Mouse (Mus musculus) MEL (cell line): ENCODE data around the gene Cdk5. TPM values are rescaled to one million over a fixed set of nuclear protein-coding genes. Genes with fewer than 3 reads are reported as not detected.

Source experiments
- DNase-seq: peaks from one replicate; pipeline ENCODE4 v3.0.0; 2011; ENCODE audit warnings: low read depth, low spot score
- H3K27ac ChIP-seq: 2 replicates; pipeline ENCODE4 v1.5.1; 2012; ENCODE audit warnings: low read depth, mild to moderate bottlenecking, control low read depth, low read length, moderate library complexity; ENCODE audit not compliant: control insufficient read depth
- H3K27me3 ChIP-seq, 2 experiments: fragments of 150-350 bp in 1 of 2; sonication (generic) in 1 of 2; 2 replicates each; pipeline ENCODE4 v1.6.1; 2012; ENCODE audit warnings: low read length in 2 of 2, mild to moderate bottlenecking in 2 of 2, improper control_type of control experiment in 1 of 2, moderate library complexity in 1 of 2; ENCODE audit not compliant: insufficient read depth in 2 of 2, control insufficient read depth in 1 of 2
- H3K36me3 ChIP-seq, 2 experiments: 2 replicates each; pipeline ENCODE4 v1.6.1; 2012 to 2014; ENCODE audit warnings: low read length in 2 of 2, improper control_type of control experiment in 1 of 2, inconsistent platforms in 1 of 2, mild to moderate bottlenecking in 1 of 2; ENCODE audit not compliant: insufficient read depth in 2 of 2, control insufficient read depth in 1 of 2
- H3K4me1 ChIP-seq, 2 experiments: fragments of 150-350 bp in 1 of 2; sonication (generic) in 1 of 2; 2 replicates each; pipeline ENCODE4 v1.6.1; 2012; ENCODE audit warnings: low read length in 2 of 2, improper control_type of control experiment in 1 of 2, mild to moderate bottlenecking in 1 of 2; ENCODE audit not compliant: insufficient read depth in 2 of 2, control insufficient read depth in 1 of 2
- H3K4me3 ChIP-seq, 2 experiments: fragments of 150-350 bp in 1 of 2; sonication (generic) in 1 of 2; 2 replicates each; pipeline ENCODE4 v1.5.1; 2012; ENCODE audit warnings: low read depth in 2 of 2, low read length in 2 of 2, mild to moderate bottlenecking in 2 of 2, moderate library complexity in 2 of 2, control low read depth in 1 of 2, improper control_type of control experiment in 1 of 2; ENCODE audit not compliant: control insufficient read depth in 1 of 2, insufficient read depth in 1 of 2
- H3K79me2 ChIP-seq: 2 replicates; pipeline ENCODE4 v1.6.1; 2012; ENCODE audit warnings: mild to moderate bottlenecking, low read length, moderate library complexity; ENCODE audit not compliant: control insufficient read depth, poor library complexity, insufficient read depth
- H3K9ac ChIP-seq: 2 replicates; pipeline ENCODE4 v1.6.1; 2012; ENCODE audit warnings: low read depth, mild to moderate bottlenecking, control low read depth, low read length, moderate library complexity; ENCODE audit not compliant: control insufficient read depth, poor library complexity, severe bottlenecking
- H3K9me3 ChIP-seq: fragments of 150-350 bp; sonication (generic); replicated peaks from 2 replicates; pipeline ENCODE4 v1.6.1; 2012; ENCODE audit warnings: mild to moderate bottlenecking, low read length, improper control_type of control experiment, moderate library complexity; ENCODE audit not compliant: insufficient read depth
- BHLHE40 ChIP-seq: IDR thresholded peaks from 2 replicates; pipeline ENCODE4 v1.6.1; 2012; ENCODE audit warnings: low read depth, mild to moderate bottlenecking, inconsistent platforms, low read length, improper control_type of control experiment, borderline replicate concordance
- CHD1 ChIP-seq: IDR thresholded peaks from 2 replicates; pipeline ENCODE4 v1.6.1; 2012; ENCODE audit warnings: low read depth, mild to moderate bottlenecking, inconsistent platforms, low read length, improper control_type of control experiment
- CHD2 ChIP-seq: IDR thresholded peaks from 2 replicates; pipeline ENCODE4 v1.6.1; 2011; ENCODE audit warnings: low read length, improper control_type of control experiment
- CTCF ChIP-seq, 3 experiments: IDR thresholded peaks in 2 of 3; conservative IDR thresholded peaks in 1 of 3; 2 replicates each; pipeline ENCODE4 v1.5.1; 2011 to 2012; ENCODE audit warnings: low read length in 3 of 3, low read depth in 2 of 3, mild to moderate bottlenecking in 2 of 3, improper control_type of control experiment in 1 of 3, inconsistent platforms in 1 of 3, mixed read lengths in 1 of 3, moderate library complexity in 1 of 3; ENCODE audit not compliant: control insufficient read depth in 1 of 3, insufficient read depth in 1 of 3, poor library complexity in 1 of 3, severe bottlenecking in 1 of 3
- E2F4 ChIP-seq: IDR thresholded peaks from 2 replicates; pipeline ENCODE4 v1.6.1; 2011; ENCODE audit warnings: low read depth, low read length, improper control_type of control experiment, borderline replicate concordance
- ELF1 ChIP-seq: IDR thresholded peaks from 2 replicates; pipeline ENCODE4 v1.6.1; 2014; ENCODE audit warnings: low read depth, mild to moderate bottlenecking, inconsistent platforms, low read length, improper control_type of control experiment, moderate library complexity
- ETS1 ChIP-seq: IDR thresholded peaks from 2 replicates; pipeline ENCODE4 v1.6.1; 2012; ENCODE audit warnings: low read depth, mild to moderate bottlenecking, inconsistent platforms, low read length, improper control_type of control experiment, moderate library complexity
- GABPA ChIP-seq: IDR thresholded peaks from 2 replicates; pipeline ENCODE4 v1.6.1; 2012; ENCODE audit warnings: low read depth, mild to moderate bottlenecking, inconsistent platforms, low read length, improper control_type of control experiment, moderate library complexity
- GATA1 ChIP-seq: IDR thresholded peaks from 2 replicates; pipeline ENCODE4 v1.6.1; 2011; ENCODE audit warnings: low read depth, low read length, improper control_type of control experiment
- HCFC1 ChIP-seq: IDR thresholded peaks from 2 replicates; pipeline ENCODE4 v1.6.1; 2012; ENCODE audit warnings: low read depth, mild to moderate bottlenecking, inconsistent platforms, low read length, improper control_type of control experiment, moderate library complexity
- JUND ChIP-seq: IDR thresholded peaks from 2 replicates; pipeline ENCODE4 v1.6.1; 2011; ENCODE audit warnings: low read depth, mild to moderate bottlenecking, improper control_type of control experiment, low read length
- KAT2A ChIP-seq: conservative IDR thresholded peaks from 2 replicates; pipeline ENCODE4 v1.6.1; 2012; ENCODE audit warnings: low read depth, low read length, improper control_type of control experiment, inconsistent platforms
- MAFK ChIP-seq: IDR thresholded peaks from 2 replicates; pipeline ENCODE4 v1.6.1; 2011; ENCODE audit warnings: low read depth, mild to moderate bottlenecking, low read length, improper control_type of control experiment, borderline replicate concordance
- MEF2A ChIP-seq: IDR thresholded peaks from 2 replicates; pipeline ENCODE4 v1.6.1; 2014; ENCODE audit warnings: low read depth, mild to moderate bottlenecking, inconsistent platforms, low read length, improper control_type of control experiment; ENCODE audit not compliant: poor library complexity, insufficient replicate concordance, severe bottlenecking; ENCODE audit errors: extremely low read depth
- MXI1 ChIP-seq: IDR thresholded peaks from 2 replicates; pipeline ENCODE4 v1.6.1; 2011; ENCODE audit warnings: mild to moderate bottlenecking, low read depth, low read length, improper control_type of control experiment
- MYB ChIP-seq: IDR thresholded peaks from 2 replicates; pipeline ENCODE4 v1.6.1; 2011; ENCODE audit warnings: mild to moderate bottlenecking, low read depth, low read length, improper control_type of control experiment
- NELFE ChIP-seq: IDR thresholded peaks from 2 replicates; pipeline ENCODE4 v1.6.1; 2011; ENCODE audit warnings: low read depth, low read length, improper control_type of control experiment
- POLR2A ChIP-seq, 2 experiments: IDR thresholded peaks; 2 replicates each; pipeline ENCODE4 v1.6.1; 2011 to 2012; ENCODE audit warnings: low read length in 2 of 2, mild to moderate bottlenecking in 2 of 2, control low read depth in 1 of 2, improper control_type of control experiment in 1 of 2, low read depth in 1 of 2, moderate library complexity in 1 of 2; ENCODE audit not compliant: control insufficient read depth in 1 of 2, insufficient read depth in 1 of 2, poor library complexity in 1 of 2
- POLR2AphosphoS2 ChIP-seq: IDR thresholded peaks from 2 replicates; pipeline ENCODE4 v1.6.1; 2011; ENCODE audit warnings: low read length, improper control_type of control experiment
- RAD21 ChIP-seq: IDR thresholded peaks from 2 replicates; pipeline ENCODE4 v1.6.1; 2011; ENCODE audit warnings: mild to moderate bottlenecking, low read depth, low read length, improper control_type of control experiment
- RCOR1 ChIP-seq: IDR thresholded peaks from 2 replicates; pipeline ENCODE4 v1.6.1; 2012; ENCODE audit warnings: low read depth, mild to moderate bottlenecking, inconsistent platforms, low read length, improper control_type of control experiment
- SIN3A ChIP-seq: IDR thresholded peaks from 2 replicates; pipeline ENCODE4 v1.6.1; 2012; ENCODE audit warnings: low read length, improper control_type of control experiment, inconsistent platforms
- SMC3 ChIP-seq: IDR thresholded peaks from 2 replicates; pipeline ENCODE4 v1.6.1; 2011; ENCODE audit warnings: low read depth, low read length, improper control_type of control experiment
- TAL1 ChIP-seq: IDR thresholded peaks from 2 replicates; pipeline ENCODE4 v1.6.1; 2012; ENCODE audit warnings: mild to moderate bottlenecking, inconsistent platforms, low read length, moderate library complexity, mixed read lengths
- TCF12 ChIP-seq: IDR thresholded peaks from 2 replicates; pipeline ENCODE4 v1.6.1; 2014; ENCODE audit warnings: low read depth, mild to moderate bottlenecking, inconsistent platforms, low read length, improper control_type of control experiment, moderate library complexity
- UBTF ChIP-seq: IDR thresholded peaks from 2 replicates; pipeline ENCODE4 v1.6.1; 2012; ENCODE audit warnings: low read depth, mild to moderate bottlenecking, inconsistent platforms, low read length, improper control_type of control experiment, moderate library complexity, borderline replicate concordance; ENCODE audit not compliant: insufficient read depth
- USF1 ChIP-seq: IDR thresholded peaks from 2 replicates; pipeline ENCODE4 v1.6.1; 2014; ENCODE audit warnings: low read depth, mild to moderate bottlenecking, inconsistent platforms, low read length, improper control_type of control experiment, moderate library complexity
- USF2 ChIP-seq, 2 experiments: IDR thresholded peaks; 2 replicates each; pipeline ENCODE4 v1.6.1; 2011 to 2012; ENCODE audit warnings: improper control_type of control experiment in 2 of 2, low read length in 2 of 2, borderline replicate concordance in 1 of 2, inconsistent platforms in 1 of 2, low read depth in 1 of 2, mild to moderate bottlenecking in 1 of 2; ENCODE audit not compliant: insufficient read depth in 1 of 2
- ZC3H11A ChIP-seq: IDR thresholded peaks from 2 replicates; pipeline ENCODE4 v1.6.1; 2012; ENCODE audit warnings: low read depth, mild to moderate bottlenecking, inconsistent platforms, low read length, improper control_type of control experiment
- ZKSCAN1 ChIP-seq: IDR thresholded peaks from 2 replicates; pipeline ENCODE4 v1.6.1; 2012; ENCODE audit warnings: low read depth, mild to moderate bottlenecking, inconsistent platforms, low read length, improper control_type of control experiment, moderate library complexity
- ZMIZ1 ChIP-seq: IDR thresholded peaks from 2 replicates; pipeline ENCODE4 v1.6.1; 2012; ENCODE audit warnings: low read depth, mild to moderate bottlenecking, inconsistent platforms, low read length, improper control_type of control experiment, moderate library complexity
- polyA plus RNA-seq, 2 experiments: library from polyadenylated mRNA; stranded (reverse) in 1 of 2; unstranded in 1 of 2; fragments of >175 nt in 1 of 2; fragments of >200 nt in 1 of 2; gene quantifications; 2 replicates each; pipeline versions ENCODE4 v1.2.1 to v1.2.4; 2012; ENCODE audit warnings: low replicate concordance in 2 of 2, low read depth in 1 of 2; ENCODE audit not compliant: insufficient read length in 2 of 2, insufficient read depth in 1 of 2, missing spikeins in 1 of 2
- total RNA-seq: library from RNA; depleted of rRNA; stranded (reverse); fragments of 300-350 nt; gene quantifications from 2 replicates; pipeline ENCODE4 v1.2.3, GENCODE M21; 2012

The Cdk5 gene
- total and polyA plus RNA-seq, 3 experiments: 24.8 to 82.6 TPM; not detected in 1

- TF ChIP-seq MAFK: no peak
- TF ChIP-seq MXI1: no peak
Observed at GRCm38 (mm10) chr5:24388246-24388915, 34.9 kb downstream of the Cdk5 start (continued).

- Histone ChIP-seq H3K27ac (peak overlapping the region; percentile 89), H3K27me3 (no peaks in the 10 kb centered on the region), H3K36me3 (peaks cover 0 to 29% of the 10 kb centered on the region in 2 experiments; a peak in 2 of 4 replicates), H3K9ac (peak overlapping the region; percentile 77), H3K9me3 (no peaks in the 10 kb centered on the region), H3K79me2 (peaks cover 29% of the 10 kb centered on the region), H3K4me3 (peak overlapping the region; percentile 69 to 76), H3K4me1 (peaks cover 5 to 45% of the 10 kb centered on the region in 2 experiments)
- DNase-seq: peak; percentile 84
- TF ChIP-seq SIN3A (peak; percentile 75; the same call in 1 of the 2 replicates), KAT2A (no peak; the same call in 1 of the 2 replicates), TAL1 (no peak), RAD21 (peak; percentile 26), BHLHE40 (no peak), JUND (no peak), ZKSCAN1 (no peak), MEF2A (no peak), CTCF (IDR thresholded peaks at IDR 0.05 in 2 of 3, conservative IDR thresholded peaks at IDR 0.05 in 1 of 3; ENCODE audit: control insufficient read depth in 1 of 3, insufficient read depth in 1 of 3, low read depth in 2 of 3, low read length in 3 of 3, poor library complexity in 1 of 3, severe bottlenecking in 1 of 3) (peak in 2 of 3 experiments; percentile 43 to 46; a peak in 4 of 6 replicates), GABPA (no peak), CHD2 (no peak), NELFE (peak; percentile 78), ELF1 (no peak), POLR2AphosphoS2 (no peak; the same call in 1 of the 2 replicates), GATA1 (no peak), TCF12 (peak; percentile 24; the same call in 1 of the 2 replicates), ZMIZ1 (peak; percentile 57; the same call in 1 of the 2 replicates), RCOR1 (no peak), E2F4 (no peak), MXI1 (peak; percentile 92), USF2 (IDR thresholded peaks at IDR 0.05; ENCODE audit: borderline replicate concordance in 1 of 2, insufficient read depth in 1 of 2, low read depth in 1 of 2, low read length in 2 of 2) (no peak), USF1 (peak; percentile 75), UBTF (peak; percentile 86; the same call in 1 of the 2 replicates), POLR2A (IDR thresholded peaks at IDR 0.05; ENCODE audit: control insufficient read depth in 1 of 2, insufficient read depth in 1 of 2, low read depth in 1 of 2, low read length in 2 of 2, poor library complexity in 1 of 2) (peak; percentile 48 to 58; a peak in 3 of 4 replicates), ZC3H11A (no peak), CHD1 (no peak), ETS1 (peak; percentile 21; the same call in 1 of the 2 replicates), MYB (no peak), HCFC1 (peak; percentile 16; the same call in 1 of the 2 replicates), SMC3 (peak; percentile 51)
Observed at GRCm38 (mm10) chr5:24387264-24388241, 35.8 kb downstream of the Cdk5 start.
